Mouse (Mus musculus) heart, postnatal 0 days (tissue): Measurements from ENCODE around the gene Zfp574.

Source experiments
- CTCF ChIP-seq: IDR thresholded peaks from 2 replicates; pipeline ENCODE4 v1.5.1; 2016; ENCODE audit warnings: antibody characterized with exemption, control low read depth, low read depth
- EP300 ChIP-seq: IDR thresholded peaks from 2 replicates; pipeline ENCODE4 v1.6.1; 2016; ENCODE audit warnings: antibody characterized with exemption, low read depth

GRCm38 (mm10) chr7:25057888-25058287 lies 14.5 kb upstream of the Zfp574 start:
- TF ChIP-seq CTCF (no peak), EP300 (no peak)
